Mouse (Mus musculus): Measurements from ENCODE around the gene Gm21783.
"Not testable (repeated sequence)": the region's sequence is repeated elsewhere in the genome, so short reads cannot be mapped to it uniquely, and the experiment has no call there.

Gene Gm21783

GRCm38 (mm10) chrY:44981163-44981562 lies at the start of gene Gm21783:
Gene Gm21783, minus strand, starts transcription at chrY:44981263.
- DNase-seq (ENCODE audit: inconsistent ontology term) = not testable (repeated sequence)
